Comparison of ENCODE assay signal across 11 mouse cellular contexts in genomic region chr7:130654562-130654961, GRCm38 (mm10).
A peak's percentile ranks its signal among the peaks of the same experiment; 100 is the strongest.
DNase-seq lines count a peak whose midpoint lies in the region.
"Had no signal": no experiment of that assay in that cellular context is flagged by ENCODE, and none has a peak within 500 bp of the region (broad histone marks: within the 10 kb centered on the region; RNA-seq: fewer than 3 reads in every experiment).

No protein-coding gene starts in this region.

- intact Hi-C loops in gastrocnemius, postnatal 14 days (cut with DNase I; ENCODE audit: low total_unique reads), result no loop called here

- no peaks in the 10 kb centered on the region for H3K27me3 ChIP-seq in heart, embryonic 10.5 days (ENCODE audit: insufficient read depth, poor library complexity, severe bottlenecking)
- H3K27me3 ChIP-seq: limb, embryonic 13.5 days had no signal

- H3K27ac ChIP-seq in heart, embryonic 10.5 days, result peak overlapping the region; percentile 86
- H3K27ac ChIP-seq: limb, embryonic 13.5 days had no signal

- peaks cover 80% of the 10 kb centered on the region for H3K4me1 ChIP-seq in heart, embryonic 10.5 days

- DNase-seq in gastrocnemius, postnatal 14 days, result peak; percentile 38
- no peak for DNase-seq in gastrocnemius, postnatal 4 days (ENCODE audit: low spot score in 2 of 2)
- no peak for DNase-seq in heart, embryonic 10.5 days (ENCODE audit: low spot score)
- peak; percentile 54 to 64 for DNase-seq in kidney, adult 8-10 months
- peak; percentile 45 for DNase-seq in lung, postnatal 10 days
- DNase-seq in cerebellum, adult 8-10 months, result no peak
- no peak for DNase-seq in embryo, embryonic 10.5 days (ENCODE audit: low spot score)
- DNase-seq in frontal cortex, postnatal 25 days (ENCODE audit: low spot score in 2 of 2), result no peak
- DNase-seq: B cell, adult 2 months; thymus, postnatal 4 days had no signal

- WGBS in heart, embryonic 10.5 days, result 40% methylated on average over 2 of the region's 2 CpGs

- no peaks in the 10 kb centered on the region for H3K9me3 ChIP-seq in heart, embryonic 10.5 days
- H3K9me3 ChIP-seq: limb, embryonic 13.5 days had no signal

- H3K4me3 ChIP-seq in heart, embryonic 10.5 days, result no peak overlapping the region
- H3K4me3 ChIP-seq: limb, embryonic 13.5 days had no signal

- no peaks in the 10 kb centered on the region; the same call in 1 of the 2 replicates for H3K36me3 ChIP-seq in heart, embryonic 10.5 days
- H3K36me3 ChIP-seq: limb, embryonic 13.5 days had no signal

Comparison
In these comparisons a context has a peak if more than half of its experiments do, and no peak if none do; other contexts are left out.
1. DNase-seq: peak in gastrocnemius, postnatal 14 days (single experiment), kidney, adult 8-10 months (2 of 2) and lung, postnatal 10 days (single experiment); none in gastrocnemius, postnatal 4 days (0 of 2), heart, embryonic 10.5 days (single experiment), cerebellum, adult 8-10 months (single experiment), embryo, embryonic 10.5 days (single experiment) and frontal cortex, postnatal 25 days (0 of 2).